Mouse (Mus musculus) testis, adult 2 months (tissue): ENCODE results near the gene Art5.
A peak's percentile ranks its signal among the peaks of the same experiment; 100 is the strongest.

Experiments
- CTCF ChIP-seq: fragments of 200-500 bp; IDR thresholded peaks from 2 replicates; pipeline ENCODE4 v1.5.1; 2012; ENCODE audit warnings: low read depth, mild to moderate bottlenecking, inconsistent platforms, low read length, moderate library complexity; ENCODE audit not compliant: control insufficient read depth, insufficient read depth, insufficient replicate concordance
- POLR2A ChIP-seq: fragments of 200-500 bp; IDR thresholded peaks from 2 replicates; pipeline ENCODE4 v1.6.1; 2012; ENCODE audit warnings: low read depth, mild to moderate bottlenecking, inconsistent platforms, low read length, moderate library complexity; ENCODE audit not compliant: control insufficient read depth

DNA sequence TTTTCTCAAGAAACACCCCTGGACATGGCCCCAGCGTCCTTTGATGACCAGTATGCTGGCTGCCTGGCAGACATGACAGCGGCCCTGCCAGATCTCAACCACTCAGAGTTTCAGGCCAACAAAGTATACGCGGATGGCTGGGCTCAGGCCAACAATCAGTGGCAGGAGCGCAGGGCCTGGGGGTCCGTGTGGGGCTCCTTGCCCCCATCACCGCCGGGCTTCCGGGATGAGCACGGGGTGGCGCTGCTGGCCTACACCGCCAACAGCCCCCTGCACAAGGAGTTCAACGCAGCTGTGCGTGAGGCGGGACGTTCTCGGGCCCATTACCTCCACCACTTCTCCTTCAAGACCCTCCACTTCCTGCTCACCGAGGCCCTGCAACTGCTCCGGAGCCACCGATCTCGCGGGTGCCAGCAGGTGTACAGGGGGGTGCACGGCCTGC is 2.6 kb downstream of the Art5 start:
- TF ChIP-seq CTCF (no peak), POLR2A (0 out of 2 replicates have a peak, but pooled peaks have one; percentile 18)
